8 mouse cellular contexts compared by ENCODE assay signal in the genomic region with DNA sequence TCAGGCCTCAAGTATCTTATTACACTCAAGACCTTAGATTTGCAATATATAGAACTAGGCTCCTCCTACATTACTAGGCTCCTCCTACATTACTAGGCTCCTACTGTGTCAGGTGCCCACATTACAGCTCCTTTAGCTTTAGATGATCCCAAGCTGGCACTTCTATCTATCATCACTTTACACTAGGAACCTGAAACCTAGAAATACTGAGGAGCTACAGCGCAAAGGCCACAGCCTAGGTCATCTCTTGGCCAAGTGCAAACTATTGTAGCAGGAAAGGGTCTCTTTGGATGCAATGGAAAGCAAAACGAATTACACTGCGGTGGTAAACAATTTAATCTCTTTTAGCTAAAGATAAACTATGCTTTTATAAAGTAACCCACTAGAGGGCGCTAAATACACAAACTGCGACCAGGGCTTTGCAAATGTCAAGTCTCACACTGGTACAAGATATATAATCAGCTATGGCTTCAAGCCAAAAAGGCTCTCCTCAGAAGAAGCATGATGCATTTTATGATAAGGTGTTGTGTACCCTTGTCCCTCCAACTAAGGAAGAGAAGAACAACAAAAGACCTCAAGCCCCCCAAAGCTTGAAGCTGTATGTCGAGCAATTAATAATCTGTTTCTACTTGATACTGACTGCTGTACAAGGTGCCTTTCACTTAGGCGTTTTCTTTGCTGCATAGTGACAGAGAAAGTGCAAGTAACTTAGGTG. TPM values are rescaled to one million over a fixed set of nuclear protein-coding genes. Genes with fewer than 3 reads are reported as not detected.
DNase-seq lines count a peak whose midpoint lies in the region; ATAC-seq lines count a peak whose summit lies in the region.

No protein-coding gene starts in this region.

- H3K36me3 ChIP-seq in embryonic facial prominence, embryonic 11.5 days (replicated peaks; ENCODE audit: control insufficient read depth, insufficient read depth, low read depth, low read length), result no peaks in the 10 kb centered on the region
- H3K36me3 ChIP-seq in embryonic facial prominence, embryonic 10.5 days (replicated peaks), result peaks cover 17% of the 10 kb centered on the region
- peaks cover 26% of the 10 kb centered on the region for H3K36me3 ChIP-seq in heart, embryonic 14.5 days (ENCODE audit: control insufficient read depth, insufficient read depth, low read length)
- H3K36me3 ChIP-seq in liver, embryonic 16.5 days (ENCODE audit: control insufficient read depth, insufficient read depth), result peaks cover 5% of the 10 kb centered on the region
- peaks cover 3% of the 10 kb centered on the region; the same call in 1 of the 2 replicates for H3K36me3 ChIP-seq in neural tube, embryonic 15.5 days

- H3K4me2 ChIP-seq in embryonic facial prominence, embryonic 11.5 days (ENCODE audit: low read depth, low read length), result no peak overlapping the region
- H3K4me2 ChIP-seq in heart, embryonic 14.5 days (ENCODE audit: low read length), result peak overlapping the region; percentile 29
- H3K4me2 ChIP-seq in liver, embryonic 16.5 days (ENCODE audit: low read depth, low read length), result peak overlapping the region; percentile 18; the same call in 1 of the 2 replicates
- H3K4me2 ChIP-seq in neural tube, embryonic 15.5 days, result peak overlapping the region; percentile 29

- no peaks in the 10 kb centered on the region; the same call in 1 of the 2 replicates for H3K4me1 ChIP-seq in embryonic facial prominence, embryonic 11.5 days (ENCODE audit: control insufficient read depth, insufficient read depth, low read length)
- H3K4me1 ChIP-seq in embryonic facial prominence, embryonic 10.5 days, result peaks cover 76% of the 10 kb centered on the region
- H3K4me1 ChIP-seq in heart, embryonic 14.5 days (ENCODE audit: control insufficient read depth in 2 of 2, insufficient read depth in 2 of 2, low read length in 2 of 2), result peaks cover 19 to 85% of the 10 kb centered on the region in 2 experiments
- H3K4me1 ChIP-seq in liver, embryonic 16.5 days (ENCODE audit: control insufficient read depth, low read depth, low read length), result peaks cover 64% of the 10 kb centered on the region
- H3K4me1 ChIP-seq in neural tube, embryonic 15.5 days, result peaks cover 91% of the 10 kb centered on the region

- H3K9me3 ChIP-seq in embryonic facial prominence, embryonic 11.5 days (replicated peaks; ENCODE audit: control insufficient read depth, low read length), result no peaks in the 10 kb centered on the region
- no peaks in the 10 kb centered on the region for H3K9me3 ChIP-seq in embryonic facial prominence, embryonic 10.5 days
- no peaks in the 10 kb centered on the region for H3K9me3 ChIP-seq in heart, embryonic 14.5 days (ENCODE audit: control insufficient read depth, low read length)
- no peaks in the 10 kb centered on the region for H3K9me3 ChIP-seq in liver, embryonic 16.5 days (replicated peaks; ENCODE audit: control insufficient read depth, low read length)
- H3K9me3 ChIP-seq in neural tube, embryonic 15.5 days (replicated peaks), result no peaks in the 10 kb centered on the region

- peak; percentile 86 for DNase-seq in embryonic facial prominence, embryonic 11.5 days (ENCODE audit: low spot score)
- no peak for DNase-seq in embryonic facial prominence, embryonic 10.5 days (ENCODE audit: low spot score)
- DNase-seq in cerebellum, adult 9-11 months, result peak; percentile 63
- DNase-seq in frontal cortex, postnatal 10 days (ENCODE audit: low spot score in 2 of 2), result no peak

- no peak overlapping the region for H3K4me3 ChIP-seq in embryonic facial prominence, embryonic 11.5 days (ENCODE audit: low read depth, low read length)
- no peak overlapping the region for H3K4me3 ChIP-seq in embryonic facial prominence, embryonic 10.5 days
- no peak overlapping the region for H3K4me3 ChIP-seq in heart, embryonic 14.5 days (ENCODE audit: control insufficient read depth in 1 of 2, insufficient read depth in 1 of 2, low read depth in 1 of 2, low read length in 2 of 2)
- peak overlapping the region; percentile 12; the same call in 1 of the 2 replicates for H3K4me3 ChIP-seq in liver, embryonic 16.5 days (ENCODE audit: low read depth, low read length)
- H3K4me3 ChIP-seq in neural tube, embryonic 15.5 days (replicated peaks), result no peak overlapping the region

- no peaks in the 10 kb centered on the region for H3K27me3 ChIP-seq in embryonic facial prominence, embryonic 11.5 days (ENCODE audit: control insufficient read depth, insufficient read depth, low read length)
- no peaks in the 10 kb centered on the region for H3K27me3 ChIP-seq in embryonic facial prominence, embryonic 10.5 days (replicated peaks; ENCODE audit: low read depth, poor library complexity, severe bottlenecking)
- H3K27me3 ChIP-seq in heart, embryonic 14.5 days (ENCODE audit: control insufficient read depth, insufficient read depth, low read length), result no peaks in the 10 kb centered on the region
- no peaks in the 10 kb centered on the region for H3K27me3 ChIP-seq in liver, embryonic 16.5 days (ENCODE audit: control insufficient read depth, insufficient read depth, low read depth, low read length)
- H3K27me3 ChIP-seq in neural tube, embryonic 15.5 days (replicated peaks), result no peaks in the 10 kb centered on the region

- no peak overlapping the region for H3K27ac ChIP-seq in embryonic facial prominence, embryonic 11.5 days (replicated peaks; ENCODE audit: low read depth, low read length)
- H3K27ac ChIP-seq in embryonic facial prominence, embryonic 10.5 days (replicated peaks), result no peak overlapping the region; the same call in 1 of the 2 replicates
- H3K27ac ChIP-seq in heart, embryonic 14.5 days (replicated peaks in 1 of 2; ENCODE audit: control insufficient read depth in 1 of 2, insufficient read depth in 1 of 2, low read depth in 2 of 2, low read length in 2 of 2), result peak overlapping the region; percentile 53 to 71; a peak in 3 of 4 replicates
- peak overlapping the region; percentile 58 for H3K27ac ChIP-seq in liver, embryonic 16.5 days (ENCODE audit: low read length)
- peak overlapping the region; percentile 74 for H3K27ac ChIP-seq in neural tube, embryonic 15.5 days (replicated peaks)

- 36% methylated on average over 7 of the region's 7 CpGs for WGBS in embryonic facial prominence, embryonic 11.5 days
- WGBS in embryonic facial prominence, embryonic 10.5 days, result 38% methylated on average over 7 of the region's 7 CpGs
- WGBS in heart, embryonic 14.5 days, result 16% methylated on average over 7 of the region's 7 CpGs
- 24% methylated on average over 7 of the region's 7 CpGs for WGBS in liver, embryonic 16.5 days (ENCODE audit: insufficient replicate concordance)
- WGBS in neural tube, embryonic 15.5 days, result 29% methylated on average over 7 of the region's 7 CpGs

- no peak overlapping the region for H3K9ac ChIP-seq in embryonic facial prominence, embryonic 11.5 days (replicated peaks; ENCODE audit: low read length)
- H3K9ac ChIP-seq in heart, embryonic 14.5 days (ENCODE audit: low read length), result peak overlapping the region; percentile 26; the same call in 1 of the 2 replicates
- H3K9ac ChIP-seq in liver, embryonic 16.5 days (ENCODE audit: low read depth, low read length), result 0 out of 2 replicates have a peak overlapping the region, but pooled peaks have one; percentile 3
- H3K9ac ChIP-seq in neural tube, embryonic 15.5 days (replicated peaks), result no peak overlapping the region

- no peak for ATAC-seq in embryonic facial prominence, embryonic 11.5 days (replicated peaks; ENCODE audit: insufficient number of reproducible peaks, low FRiP score, low TSS enrichment, low read depth)
- ATAC-seq in CD4-positive, CD25-positive, alpha-beta regulatory T cell, adult 4 months, result peak; percentile 37
- ATAC-seq in heart, embryonic 14.5 days (ENCODE audit: insufficient number of reproducible peaks, insufficient read depth, low FRiP score, low read depth), result no peak
- ATAC-seq in liver, embryonic 16.5 days (ENCODE audit: low read depth), result peak; percentile 30
- peak; percentile 50; the same call in 1 of the 2 replicates for ATAC-seq in neural tube, embryonic 15.5 days (ENCODE audit: low FRiP score)

RNA-seq across cellular contexts. Expression of gene Kmt2e, which starts 18.5 kb away (rescaled TPM):
- polyA plus RNA-seq in embryonic facial prominence, embryonic 11.5 days (2014; fragmentation: Nextera tagmentation; extraction: Ambion mirVana), result 92.1 and 92.6 TPM in 2 replicates
- 86.7 TPM in 2 replicates for polyA plus RNA-seq in embryonic facial prominence, embryonic 10.5 days (2016; fragmentation: Nextera tagmentation; extraction: Ambion mirVana)
- 100 to 1,000 TPM; 183 to 238 TPM for polyA plus RNA-seq in CD4-positive, CD25-positive, alpha-beta regulatory T cell, adult 4 months (2017; shearing (Covaris generic))
- polyA plus RNA-seq in heart, embryonic 14.5 days (2014; fragmentation: Nextera tagmentation; extraction: Ambion mirVana), result 61.2 and 63.4 TPM in 2 replicates
- polyA plus RNA-seq in liver, embryonic 16.5 days (2015; fragmentation: Nextera tagmentation; extraction: Ambion mirVana), result 32.5 and 35.2 TPM in 2 replicates
- 137 and 147 TPM in 2 replicates for polyA plus RNA-seq in neural tube, embryonic 15.5 days (2015; fragmentation: Nextera tagmentation; extraction: Ambion mirVana)

Comparison
In these comparisons a context has a peak if more than half of its experiments do, and no peak if none do; other contexts are left out.
1. DNase-seq: peak in embryonic facial prominence, embryonic 11.5 days (single experiment) and cerebellum, adult 9-11 months (single experiment); none in embryonic facial prominence, embryonic 10.5 days (single experiment) and frontal cortex, postnatal 10 days (0 of 2).
2. ATAC-seq: peak in CD4-positive, CD25-positive, alpha-beta regulatory T cell, adult 4 months (single experiment), liver, embryonic 16.5 days (single experiment) and neural tube, embryonic 15.5 days (single experiment); none in embryonic facial prominence, embryonic 11.5 days (single experiment) and heart, embryonic 14.5 days (single experiment).
3. H3K27ac ChIP-seq: peak in heart, embryonic 14.5 days (2 of 2), liver, embryonic 16.5 days (single experiment) and neural tube, embryonic 15.5 days (single experiment); none in embryonic facial prominence, embryonic 11.5 days (single experiment) and embryonic facial prominence, embryonic 10.5 days (single experiment).
4. H3K9ac ChIP-seq: peak in heart, embryonic 14.5 days (single experiment) and liver, embryonic 16.5 days (single experiment); none in embryonic facial prominence, embryonic 11.5 days (single experiment) and neural tube, embryonic 15.5 days (single experiment).